Mouse (Mus musculus) heart, embryonic 14.5 days (tissue): ENCODE measurements around the gene Gpatch3. TPM values are rescaled to one million over a fixed set of nuclear protein-coding genes. Genes with fewer than 3 reads are reported as not detected.

Experiments
- ATAC-seq: fragments of 200-750 bp; cut with Nextera tagmentation; 2 replicates; pipeline ENCODE4 v1.8.0; 2017; ENCODE audit warnings: low read depth, moderate TSS enrichment; ENCODE audit not compliant: insufficient number of reproducible peaks, insufficient read depth, low FRiP score
- H3K27ac ChIP-seq, 2 experiments: fragments of 200-500 bp in 1 of 2; fragments of 300-500 bp in 1 of 2; sonication (generic) in 1 of 2; replicated peaks in 1 of 2; 2 replicates each; pipeline ENCODE4 v1.5.1; 2012 to 2014; ENCODE audit warnings: low read depth in 2 of 2, low read length in 2 of 2, control low read depth in 1 of 2, mild to moderate bottlenecking in 1 of 2, mixed read lengths in 1 of 2; ENCODE audit not compliant: control insufficient read depth in 1 of 2, insufficient read depth in 1 of 2
- H3K27me3 ChIP-seq: fragments of 300-500 bp; sonication (generic); 2 replicates; pipeline ENCODE4 v1.6.1; 2014; ENCODE audit warnings: mild to moderate bottlenecking, low read length, control low read depth; ENCODE audit not compliant: control insufficient read depth, insufficient read depth
- H3K36me3 ChIP-seq: fragments of 300-500 bp; sonication (generic); 2 replicates; pipeline ENCODE4 v1.6.1; 2014; ENCODE audit warnings: mild to moderate bottlenecking, control low read depth, low read length, mixed read lengths; ENCODE audit not compliant: control insufficient read depth, insufficient read depth
- H3K4me1 ChIP-seq, 2 experiments: fragments of 200-500 bp in 1 of 2; fragments of 300-500 bp in 1 of 2; sonication (generic) in 1 of 2; 2 replicates each; pipeline ENCODE4 v1.6.1; 2012 to 2014; ENCODE audit warnings: low read length in 2 of 2, control low read depth in 1 of 2, mixed read lengths in 1 of 2; ENCODE audit not compliant: control insufficient read depth in 2 of 2, insufficient read depth in 2 of 2
- H3K4me2 ChIP-seq: fragments of 300-500 bp; sonication (generic); 2 replicates; pipeline ENCODE4 v1.6.1; 2014; ENCODE audit warnings: mild to moderate bottlenecking, low read length
- H3K4me3 ChIP-seq, 2 experiments: fragments of 200-500 bp in 1 of 2; fragments of 300-500 bp in 1 of 2; sonication (generic) in 1 of 2; 2 replicates each; pipeline ENCODE4 v1.5.1; 2012 to 2014; ENCODE audit warnings: low read length in 2 of 2, mild to moderate bottlenecking in 2 of 2, control low read depth in 1 of 2, low read depth in 1 of 2, moderate library complexity in 1 of 2; ENCODE audit not compliant: control insufficient read depth in 1 of 2, insufficient read depth in 1 of 2
- H3K9ac ChIP-seq: fragments of 300-500 bp; sonication (generic); 2 replicates; pipeline ENCODE4 v1.6.1; 2014; ENCODE audit warnings: mild to moderate bottlenecking, low read length
- H3K9me3 ChIP-seq: fragments of 300-500 bp; sonication (generic); 2 replicates; pipeline ENCODE4 v1.6.1; 2016; ENCODE audit warnings: low read length, control low read depth; ENCODE audit not compliant: control insufficient read depth
- WGBS: fragments of 180-500 bp; shearing (Covaris S2); extraction: QIAGEN DNeasy Blood & Tissue Kit; methylation state at CpG from one replicate; pipeline ENCODE4 v1.1.7; 2014; 5-methylcytosine and 5-hydroxymethylcytosine counted together
- polyA plus RNA-seq: library from polyadenylated mRNA; unstranded; fragments of >200 nt; fragmentation: Nextera tagmentation; extraction: Ambion mirVana; gene quantifications from 2 replicates; pipeline ENCODE4 v1.2.1, GENCODE M21; 2014

The Gpatch3 gene
- polyA plus RNA-seq, 1 experiment from 2014 or later: 5.4 TPM

DNA sequence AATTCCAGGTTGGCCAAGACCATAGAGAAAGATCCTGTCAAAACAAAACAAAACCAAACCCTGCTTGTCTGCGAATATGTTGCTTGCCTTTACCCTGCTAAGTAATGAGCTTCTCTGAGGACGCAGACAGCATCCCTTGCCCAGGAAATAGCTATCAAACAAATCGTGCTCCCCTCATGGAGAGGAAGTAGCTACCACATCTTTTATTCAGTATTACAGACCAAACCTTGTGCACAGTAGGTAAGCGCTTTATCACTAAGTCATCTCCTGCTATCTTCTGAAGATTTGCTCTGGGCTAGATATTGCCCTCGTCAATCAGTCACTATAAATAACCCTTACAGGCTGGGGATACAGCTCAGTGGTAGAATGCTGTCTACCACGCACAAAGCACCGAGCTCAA lies 54.6 kb downstream of the Gpatch3 start:
- Histone ChIP-seq H3K9me3 (no peaks in the 10 kb centered on the region), H3K27ac (no peak overlapping the region), H3K9ac (no peak overlapping the region), H3K4me1 (peaks cover 14 to 23% of the 10 kb centered on the region in 2 experiments), H3K4me3 (no peak overlapping the region), H3K27me3 (no peaks in the 10 kb centered on the region), H3K36me3 (peaks cover 21% of the 10 kb centered on the region), H3K4me2 (no peak overlapping the region)
- no peak for ATAC-seq
- 67% methylated on average over 7 of the region's 7 CpGs for WGBS

DNA sequence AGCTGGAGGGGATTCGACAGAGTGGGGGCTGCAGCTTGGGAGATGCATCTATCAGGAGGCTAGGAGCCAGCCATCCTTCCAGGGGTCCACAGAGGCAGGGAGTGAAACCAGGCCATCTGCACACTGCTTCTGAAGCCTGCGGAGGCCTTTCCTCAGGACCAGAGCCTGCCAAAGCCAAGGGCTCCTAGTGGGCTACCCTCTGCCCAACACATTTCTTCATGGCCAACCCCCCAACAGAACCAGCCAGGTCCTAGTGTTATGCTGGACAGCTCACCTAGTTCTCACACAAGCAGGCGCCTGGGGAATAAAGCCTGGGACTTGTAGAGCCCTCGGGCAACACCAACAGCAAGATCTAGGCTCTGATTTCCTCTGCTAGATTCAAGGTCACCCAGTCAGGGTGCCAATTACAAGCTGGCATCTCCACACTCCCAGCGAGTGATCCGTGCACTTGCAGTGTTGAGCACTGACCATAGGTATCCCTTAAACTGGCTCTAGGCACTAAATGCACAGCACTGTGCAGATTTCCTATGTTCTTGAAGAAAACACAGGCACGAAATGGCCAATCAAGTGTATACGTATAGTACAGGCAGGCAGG lies 55.9 kb downstream of the Gpatch3 start:
- ATAC-seq: no peak
- H3K9me3 ChIP-seq: no peaks in the 10 kb centered on the region
- no peak overlapping the region for H3K4me2 ChIP-seq
- peaks cover 13% of the 10 kb centered on the region for H3K36me3 ChIP-seq
- H3K9ac ChIP-seq: no peak overlapping the region
- no peak overlapping the region for H3K27ac ChIP-seq
- H3K4me1 ChIP-seq: peaks cover 11 to 23% of the 10 kb centered on the region in 2 experiments
- H3K4me3 ChIP-seq: no peak overlapping the region
- WGBS: 88% methylated on average over 8 of the region's 8 CpGs
- H3K27me3 ChIP-seq: no peaks in the 10 kb centered on the region

DNA sequence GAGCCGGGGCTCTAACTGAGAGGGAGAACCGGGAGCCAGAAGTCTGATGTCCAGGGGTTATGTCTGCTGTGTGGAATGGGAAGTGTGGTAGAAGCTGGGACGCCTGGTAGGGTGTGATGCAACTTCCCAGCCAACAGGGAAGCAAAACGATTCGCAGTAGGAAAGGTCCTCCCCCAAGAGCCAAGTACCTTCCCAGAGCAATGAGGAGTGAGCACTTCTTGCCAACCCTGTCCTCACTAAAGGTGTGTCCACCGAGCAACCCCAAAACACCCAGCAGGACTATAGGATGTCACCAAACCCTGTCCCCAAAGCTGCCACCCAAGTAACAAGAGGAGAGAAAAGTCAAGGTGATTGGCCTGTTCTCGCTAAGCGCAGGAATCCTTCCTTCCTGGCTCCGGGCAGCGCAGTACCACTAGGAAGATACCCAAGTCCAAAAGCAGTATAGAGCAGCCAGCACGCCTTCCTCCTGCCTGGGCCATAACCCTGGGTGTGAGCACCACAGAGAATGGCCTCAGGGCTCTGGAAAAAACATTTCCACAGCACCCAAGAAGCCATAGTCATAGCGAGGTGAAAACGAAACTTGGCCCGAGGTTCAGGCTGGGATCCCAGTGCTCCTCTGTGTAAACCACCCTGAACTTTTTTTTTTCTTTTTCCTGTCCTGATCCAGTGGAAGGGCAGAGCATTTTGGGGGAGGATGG lies 56.7 kb downstream of the Gpatch3 start:
- Histone ChIP-seq H3K4me1 (peaks cover 10 to 21% of the 10 kb centered on the region in 2 experiments), H3K27ac (no peak overlapping the region), H3K4me2 (peak overlapping the region; percentile 96; the same call in 1 of the 2 replicates), H3K9ac (no peak overlapping the region), H3K36me3 (peaks cover 10% of the 10 kb centered on the region), H3K4me3 (no peak overlapping the region), H3K27me3 (no peaks in the 10 kb centered on the region), H3K9me3 (no peaks in the 10 kb centered on the region)
- no peak for ATAC-seq
- 72% methylated on average over 14 of the region's 14 CpGs for WGBS

DNA sequence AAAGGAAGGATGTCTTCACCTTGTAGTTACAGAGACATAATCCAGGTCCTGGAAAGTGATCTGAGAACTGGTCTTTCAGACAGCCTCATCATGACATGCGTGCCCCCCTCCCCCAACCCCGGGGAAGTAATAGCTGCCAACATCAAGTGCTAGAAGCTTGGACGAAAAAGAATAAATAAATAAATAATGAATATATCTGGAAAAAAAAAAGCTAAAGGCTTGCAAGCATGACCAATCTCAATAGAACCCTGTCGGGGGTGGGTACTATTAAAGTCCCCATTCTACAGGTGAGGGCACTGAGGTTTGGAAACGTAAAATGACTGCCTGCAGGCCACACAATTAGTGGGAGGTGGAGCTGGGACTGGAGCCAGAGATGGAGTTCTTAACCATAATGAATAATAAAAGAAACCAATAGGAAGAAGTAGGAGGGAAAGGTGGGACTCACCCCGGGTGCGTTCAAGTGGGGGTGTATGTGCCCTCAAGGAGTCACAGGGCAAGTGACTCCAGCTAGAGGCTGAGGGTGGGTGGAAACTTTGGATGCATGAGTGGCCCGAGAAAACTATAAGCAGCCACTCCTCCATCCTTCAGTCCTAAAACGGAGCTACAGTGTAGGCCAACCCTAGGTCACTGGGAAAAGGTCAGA lies 57.3 kb downstream of the Gpatch3 start:
- H3K4me1 ChIP-seq: peaks cover 10 to 20% of the 10 kb centered on the region in 2 experiments
- H3K27me3 ChIP-seq: no peaks in the 10 kb centered on the region
- H3K27ac ChIP-seq: no peak overlapping the region
- peak overlapping the region; percentile 93 for H3K9ac ChIP-seq
- no peak for ATAC-seq
- 54% methylated on average over 9 of the region's 9 CpGs for WGBS
- no peaks in the 10 kb centered on the region for H3K9me3 ChIP-seq
- H3K4me3 ChIP-seq: peak overlapping the region; percentile 78 to 82
- peaks cover 4% of the 10 kb centered on the region for H3K36me3 ChIP-seq
- H3K4me2 ChIP-seq: peak overlapping the region; percentile 96

DNA sequence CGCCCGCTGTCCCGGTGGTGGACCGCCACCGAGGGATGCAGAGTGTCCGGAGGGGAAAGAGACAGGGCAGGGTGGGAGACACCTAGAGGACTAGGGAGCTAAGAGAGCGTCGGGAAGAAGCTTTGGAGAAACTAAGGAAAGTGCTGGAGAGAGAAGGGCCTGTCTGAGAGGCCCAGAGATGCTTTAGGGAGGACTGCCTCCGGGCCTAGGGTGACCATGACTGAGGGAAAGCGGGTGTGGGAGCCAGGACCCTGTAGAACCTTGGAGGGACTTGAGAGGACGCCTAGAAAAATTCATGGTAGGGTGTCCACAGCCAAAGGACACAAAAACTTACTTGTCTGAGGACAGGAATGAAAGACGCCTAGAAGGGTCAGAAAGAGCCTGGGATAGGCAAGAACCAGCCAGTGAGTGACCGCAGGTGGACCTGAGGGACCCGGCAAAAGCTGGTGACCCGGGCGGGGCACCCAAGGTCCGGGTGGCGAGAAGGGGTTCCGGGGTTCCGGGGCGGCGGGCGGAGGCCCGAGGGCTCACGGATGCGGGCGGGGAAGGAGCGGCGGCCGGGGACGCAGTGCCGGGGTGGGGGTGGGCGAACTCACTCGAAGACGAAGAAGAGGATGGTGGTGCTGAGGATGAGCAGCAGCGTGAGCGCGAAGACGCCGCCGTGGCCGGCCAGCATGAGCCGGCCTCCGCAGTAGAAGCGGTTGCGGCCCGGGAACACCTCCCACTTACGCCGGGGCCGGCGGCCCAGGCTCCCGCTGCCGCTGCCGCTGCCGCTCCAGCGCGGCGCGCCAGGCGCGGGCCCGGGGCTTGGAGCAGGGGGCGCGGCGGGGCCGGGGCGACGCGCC lies 58.2 kb downstream of the Gpatch3 start:
- H3K9me3 ChIP-seq: no peaks in the 10 kb centered on the region
- H3K4me1 ChIP-seq: peaks cover 10 to 20% of the 10 kb centered on the region in 2 experiments
- peak overlapping the region in 1 of 2 experiments; percentile 75; a peak in 3 of 4 replicates for H3K27ac ChIP-seq
- no peaks in the 10 kb centered on the region for H3K36me3 ChIP-seq
- H3K9ac ChIP-seq: peak overlapping the region; percentile 93
- WGBS: 3% methylated on average over 65 of the region's 69 CpGs
- H3K4me2 ChIP-seq: peak overlapping the region; percentile 96
- ATAC-seq: no peak
- H3K27me3 ChIP-seq: no peaks in the 10 kb centered on the region
- peak overlapping the region; percentile 78 to 82 for H3K4me3 ChIP-seq

DNA sequence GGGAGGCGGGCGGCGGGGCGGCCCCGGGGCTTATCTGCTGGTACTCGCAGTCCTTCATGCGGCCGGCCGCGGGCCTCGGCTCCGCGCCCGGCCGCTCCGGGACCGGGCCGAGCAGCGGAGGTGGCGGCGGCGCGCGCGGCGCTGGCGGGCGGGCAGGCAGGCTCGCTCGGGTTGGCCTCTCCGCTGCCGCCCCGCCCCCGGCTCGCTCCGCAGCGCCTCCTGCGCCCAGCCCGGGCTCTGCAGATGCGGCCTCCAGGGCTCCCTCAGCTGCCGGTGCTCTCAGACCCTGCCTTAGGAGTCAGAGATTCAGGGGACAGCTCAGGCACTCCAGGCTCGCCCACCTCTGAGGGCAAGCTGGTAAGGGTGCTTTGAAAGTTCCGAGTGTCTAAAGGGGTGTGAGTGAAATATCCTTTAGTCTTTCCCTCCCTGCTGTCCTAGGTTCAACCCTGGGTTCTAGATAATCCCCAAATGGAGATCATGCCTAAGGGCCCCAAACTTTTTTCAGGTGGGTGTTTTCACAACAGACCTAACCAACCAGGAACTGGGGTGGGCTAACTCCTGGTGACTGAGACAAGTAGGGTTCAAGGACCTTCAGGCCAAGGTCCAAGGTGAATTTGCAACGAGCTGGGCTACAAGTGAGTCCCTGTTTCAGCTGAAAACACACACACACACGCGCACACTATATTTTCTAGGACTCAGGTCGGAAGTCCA lies 58.9 kb downstream of the Gpatch3 start:
- peak; percentile 72 for ATAC-seq
- H3K4me3 ChIP-seq: peak overlapping the region; percentile 78 to 82
- peak overlapping the region; percentile 93 for H3K9ac ChIP-seq
- H3K9me3 ChIP-seq: no peaks in the 10 kb centered on the region
- H3K4me2 ChIP-seq: peak overlapping the region; percentile 96
- peaks cover 10 to 20% of the 10 kb centered on the region in 2 experiments for H3K4me1 ChIP-seq
- H3K36me3 ChIP-seq: no peaks in the 10 kb centered on the region
- WGBS: 9% methylated on average over 30 of the region's 47 CpGs
- no peaks in the 10 kb centered on the region for H3K27me3 ChIP-seq
- H3K27ac ChIP-seq: peak overlapping the region in 1 of 2 experiments; percentile 75; a peak in 3 of 4 replicates
